Mouse (Mus musculus) gastrocnemius, postnatal 25 days (tissue): ENCODE measurements at regions not wholly inside any gene's neighbourhood (a gene's known extent, or its start where the extent isn't known, plus 50 kb on each side); places are given as distances from the start of the nearest gene placed in this dataset.
A peak's percentile ranks its signal among the peaks of the same experiment; 100 is the strongest.
"Not testable (repeated sequence)": the region's sequence is repeated elsewhere in the genome, so short reads cannot be mapped to it uniquely, and the experiment has no call there.

Experiments
- DNase-seq: peaks from one replicate; pipeline ENCODE4 v3.0.0; 2022

- no peak for DNase-seq
These were observed 211.0 kb upstream of the Phyhipl start for GRCm38 (mm10) chr10:70866737-70867136.

- DNase-seq, result no peak
These were observed 208.9 kb upstream of the Phyhipl start for GRCm38 (mm10) chr10:70864650-70865049.

GRCm38 (mm10) chr10:70862022-70862335, 206.2 kb upstream of the Phyhipl start:
- DNase-seq, result no peak

- no peak for DNase-seq
These were observed 205.6 kb upstream of the Phyhipl start for GRCm38 (mm10) chr10:70861131-70862021.

- DNase-seq, result no peak
These were observed 201.5 kb upstream of the Phyhipl start for GRCm38 (mm10) chr10:70857155-70857820.

GRCm38 (mm10) chr10:70855948-70856347, 200.2 kb upstream of the Phyhipl start:
- DNase-seq, result no peak

GRCm38 (mm10) chr10:70853614-70854013, 197.8 kb upstream of the Phyhipl start:
- no peak for DNase-seq

- DNase-seq, result no peak
These were observed 192.4 kb upstream of the Phyhipl start for GRCm38 (mm10) chr10:70848141-70848540.

GRCm38 (mm10) chr10:70847341-70847882, 191.6 kb upstream of the Phyhipl start:
- no peak for DNase-seq

- no peak for DNase-seq
These were observed 190.8 kb upstream of the Phyhipl start for GRCm38 (mm10) chr10:70846281-70847168.

GRCm38 (mm10) chr10:70843848-70844247, 188.1 kb upstream of the Phyhipl start:
- no peak for DNase-seq

GRCm38 (mm10) chr10:70842176-70842838, 186.5 kb upstream of the Phyhipl start:
- DNase-seq, result no peak

GRCm38 (mm10) chr10:70841179-70841578, 185.4 kb upstream of the Phyhipl start:
- DNase-seq, result not testable (repeated sequence)

- no peak for DNase-seq
These were observed 182.4 kb upstream of the Phyhipl start for GRCm38 (mm10) chr10:70838147-70838546.

GRCm38 (mm10) chr10:70837326-70837725, 181.6 kb upstream of the Phyhipl start:
- no peak for DNase-seq

- DNase-seq, result no peak
These were observed 176.9 kb upstream of the Phyhipl start for GRCm38 (mm10) chr10:70832616-70833015.

- no peak for DNase-seq
These were observed 172.5 kb upstream of the Phyhipl start for GRCm38 (mm10) chr10:70828217-70828616.

GRCm38 (mm10) chr10:70827522-70827921, 171.8 kb upstream of the Phyhipl start:
- DNase-seq, result not testable (repeated sequence)

- DNase-seq, result no peak
These were observed 170.9 kb upstream of the Phyhipl start for GRCm38 (mm10) chr10:70826706-70827105.

GRCm38 (mm10) chr10:70825451-70825850, 169.7 kb upstream of the Phyhipl start:
- no peak for DNase-seq

GRCm38 (mm10) chr10:70824461-70824860, 168.7 kb upstream of the Phyhipl start:
- DNase-seq, result peak; percentile 43

GRCm38 (mm10) chr10:70819951-70820350, 164.2 kb upstream of the Phyhipl start:
- no peak for DNase-seq
